Comparison of ENCODE assay signal across 8 mouse cellular contexts in genomic region chr7:126881040-126881439, GRCm38 (mm10). TPM values are rescaled to one million over a fixed set of nuclear protein-coding genes. Genes with fewer than 3 reads are reported as not detected.
DNase-seq lines count a peak whose midpoint lies in the region; ATAC-seq and TF ChIP-seq lines count a peak whose summit lies in the region.

No protein-coding gene starts in this region.

- peaks cover 24% of the 10 kb centered on the region for H3K36me3 ChIP-seq in neural tube, embryonic 11.5 days (ENCODE audit: control insufficient read depth, insufficient read depth, low read length)
- H3K36me3 ChIP-seq in intestine, postnatal 0 days (ENCODE audit: control insufficient read depth, insufficient read depth), result peaks cover 49% of the 10 kb centered on the region

- WGBS in neural tube, embryonic 11.5 days, result 80% methylated on average over 6 of the region's 6 CpGs
- whole genome bisulfite sequencing in intestine, postnatal 0 days, result 71% methylated on average over 6 of the region's 6 CpGs
- WGBS in lung, adult 2 months, result 45% methylated on average over 6 of the region's 6 CpGs

- H3K27ac ChIP-seq in neural tube, embryonic 11.5 days (ENCODE audit: low read depth, low read length), result no peak overlapping the region
- H3K27ac ChIP-seq in intestine, postnatal 0 days (ENCODE audit: low read depth, low read length), result peak overlapping the region; percentile 9; the same call in 1 of the 2 replicates

- TF ChIP-seq CTCF in intestine, postnatal 0 days (IDR thresholded peaks at IDR 0.05; ENCODE audit: low read depth), result no peak
- TF ChIP-seq CTCF in lung, adult 2 months (IDR thresholded peaks at IDR 0.05; ENCODE audit: insufficient read depth, low read length), result no peak

- DNase-seq in neural tube, embryonic 11.5 days (ENCODE audit: low spot score), result no peak
- DNase-seq in neural tube, embryonic 10.5 days (ENCODE audit: extremely low spot score, low spot score), result no peak
- no peak for DNase-seq in lung, adult 2 months
- no peak for DNase-seq in right cerebral cortex, adult 18-20 months
- DNase-seq in left cerebral cortex, postnatal 36 days (ENCODE audit: low spot score in 2 of 2), result no peak
- DNase-seq in cerebellum, adult 8-10 months, result no peak
- DNase-seq in layer of hippocampus, adult 9-11 months, result no peak

- H3K9me3 ChIP-seq in neural tube, embryonic 11.5 days (ENCODE audit: control insufficient read depth, low read length), result no peaks in the 10 kb centered on the region
- H3K9me3 ChIP-seq in intestine, postnatal 0 days (ENCODE audit: control insufficient read depth), result no peaks in the 10 kb centered on the region

- no peak overlapping the region for H3K4me3 ChIP-seq in neural tube, embryonic 11.5 days (ENCODE audit: low read depth, low read length)
- no peak overlapping the region for H3K4me3 ChIP-seq in intestine, postnatal 0 days (ENCODE audit: low read depth, low read length)
- peak overlapping the region; percentile 36 for H3K4me3 ChIP-seq in lung, adult 2 months (replicated peaks; ENCODE audit: extremely low read depth, low read depth, low read length)

- H3K9ac ChIP-seq in neural tube, embryonic 11.5 days (ENCODE audit: low read length), result no peak overlapping the region; the same call in 1 of the 2 replicates
- H3K9ac ChIP-seq in intestine, postnatal 0 days (ENCODE audit: low read depth, low read length), result no peak overlapping the region

- TF ChIP-seq POLR2A in lung, adult 2 months (IDR thresholded peaks at IDR 0.05; ENCODE audit: borderline replicate concordance, extremely low read depth, low read depth, low read length), result peak; percentile 62; the same call in 1 of the 2 replicates

- intact Hi-C loops in left cerebral cortex, postnatal 36 days (cut with DNase I), result loop anchor here (5.0 kb wide), 2 partner anchors 71 to 146 kb away; partner anchors contain the start of genes Maz and Sez6l2

- H3K4me2 ChIP-seq in neural tube, embryonic 11.5 days (ENCODE audit: low read depth), result peak overlapping the region; percentile 100
- no peak overlapping the region for H3K4me2 ChIP-seq in intestine, postnatal 0 days (replicated peaks; ENCODE audit: low read depth)

- H3K4me1 ChIP-seq in neural tube, embryonic 11.5 days (ENCODE audit: control insufficient read depth, insufficient read depth, low read length), result peaks cover 22% of the 10 kb centered on the region
- 0 out of 2 replicates have a peak, but pooled peaks cover 5% of the 10 kb centered on the region for H3K4me1 ChIP-seq in intestine, postnatal 0 days (replicated peaks; ENCODE audit: control insufficient read depth, insufficient read depth, low read length)
- H3K4me1 ChIP-seq in lung, adult 2 months (ENCODE audit: control insufficient read depth, insufficient read depth, low read length), result peaks cover 20% of the 10 kb centered on the region

- H3K27me3 ChIP-seq in neural tube, embryonic 11.5 days (ENCODE audit: control insufficient read depth, insufficient read depth, low read length), result no peaks in the 10 kb centered on the region
- no peaks in the 10 kb centered on the region for H3K27me3 ChIP-seq in intestine, postnatal 0 days (replicated peaks; ENCODE audit: control insufficient read depth, insufficient read depth, low read length)

- ATAC-seq in neural tube, embryonic 11.5 days (ENCODE audit: insufficient read depth, low FRiP score, low TSS enrichment), result no peak
- ATAC-seq in intestine, postnatal 0 days, result no peak

RNA-seq across cellular contexts. Expression of gene Taok2, which starts 3.5 kb away (rescaled TPM):
- polyA plus RNA-seq in neural tube, embryonic 11.5 days (2014; fragmentation: Nextera tagmentation; extraction: Ambion mirVana), result 33.2 and 34.0 TPM in 2 replicates
- polyA plus RNA-seq in intestine, postnatal 0 days (2015; fragmentation: Nextera tagmentation; extraction: Ambion mirVana), result 11.5 and 12.9 TPM in 2 replicates
- 174 and 210 TPM in 2 replicates for polyA plus RNA-seq in lung, adult 2 months (2012; rRNA removed)
- total RNA-seq in left cerebral cortex, postnatal 36 days (2021), result 100 to 1,000 TPM; 152 to 156 TPM

RNA-seq across cellular contexts. Expression of gene Ino80e, which starts 18.9 kb away (rescaled TPM):
- polyA plus RNA-seq in neural tube, embryonic 11.5 days (2014; fragmentation: Nextera tagmentation; extraction: Ambion mirVana), result 91.8 and 96.3 TPM in 2 replicates
- 36.4 and 37.4 TPM in 2 replicates for polyA plus RNA-seq in intestine, postnatal 0 days (2015; fragmentation: Nextera tagmentation; extraction: Ambion mirVana)
- 66.0 and 68.9 TPM in 2 replicates for polyA plus RNA-seq in lung, adult 2 months (2012; rRNA removed)
- total RNA-seq in left cerebral cortex, postnatal 36 days (2021), result 10 to 100 TPM; 47.8 to 49.4 TPM

RNA-seq across cellular contexts. Expression of gene Hirip3, which starts 19.3 kb away (rescaled TPM):
- 21.0 and 23.4 TPM in 2 replicates for polyA plus RNA-seq in neural tube, embryonic 11.5 days (2014; fragmentation: Nextera tagmentation; extraction: Ambion mirVana)
- polyA plus RNA-seq in intestine, postnatal 0 days (2015; fragmentation: Nextera tagmentation; extraction: Ambion mirVana), result 7.2 and 9.5 TPM in 2 replicates
- polyA plus RNA-seq in lung, adult 2 months (2012; rRNA removed), result 6.2 and 7.5 TPM in 2 replicates
- total RNA-seq in left cerebral cortex, postnatal 36 days (2021), result 10 to 100 TPM; 31.1 to 33.8 TPM

RNA-seq across cellular contexts. Expression of gene Doc2a, which starts 33.8 kb away (rescaled TPM):
- polyA plus RNA-seq in neural tube, embryonic 11.5 days (2014; fragmentation: Nextera tagmentation; extraction: Ambion mirVana), result 4.4 and 5.6 TPM in 2 replicates
- 1.5 and 1.6 TPM in 2 replicates for polyA plus RNA-seq in intestine, postnatal 0 days (2015; fragmentation: Nextera tagmentation; extraction: Ambion mirVana)
- polyA plus RNA-seq in lung, adult 2 months (2012; rRNA removed), result 0.22 and 0.74 TPM in 2 replicates
- total RNA-seq in left cerebral cortex, postnatal 36 days (2021), result 10 to 100 TPM; 56.3 to 67.0 TPM

RNA-seq across cellular contexts. Expression of gene Tmem219, which starts 41.7 kb away (rescaled TPM):
- 19.7 and 20.0 TPM in 2 replicates for polyA plus RNA-seq in neural tube, embryonic 11.5 days (2014; fragmentation: Nextera tagmentation; extraction: Ambion mirVana)
- 71.1 and 73.5 TPM in 2 replicates for polyA plus RNA-seq in intestine, postnatal 0 days (2015; fragmentation: Nextera tagmentation; extraction: Ambion mirVana)
- 83.6 and 92.9 TPM in 2 replicates for polyA plus RNA-seq in lung, adult 2 months (2012; rRNA removed)
- total RNA-seq in left cerebral cortex, postnatal 36 days (2021), result 10 to 100 TPM; 22.4 to 25.3 TPM
